Mouse (Mus musculus) kidney, postnatal 0 days (tissue): ENCODE measurements around the gene Ostm1. TPM values are rescaled to one million over a fixed set of nuclear protein-coding genes. Genes with fewer than 3 reads are reported as not detected.

ENCODE experiments used
- ATAC-seq: fragments of 200-750 bp; cut with Nextera tagmentation; replicated peaks from 2 replicates; pipeline ENCODE4 v1.8.0; 2017; ENCODE audit warnings: low read depth, moderate number of reproducible peaks, moderate TSS enrichment, moderate library complexity; ENCODE audit not compliant: low FRiP score
- DNase-seq: peaks from one replicate; pipeline ENCODE4 v3.0.0-alpha.2; 2016; ENCODE audit warnings: low spot score
- H3K27ac ChIP-seq: fragments of 300-500 bp; sonication (generic); 2 replicates; pipeline ENCODE4 v1.5.1; 2014; ENCODE audit warnings: mild to moderate bottlenecking
- H3K27me3 ChIP-seq: fragments of 300-500 bp; sonication (generic); 2 replicates; pipeline ENCODE4 v1.6.1; 2014; ENCODE audit warnings: low read length, mixed read lengths; ENCODE audit not compliant: insufficient read depth
- H3K36me3 ChIP-seq: fragments of 300-500 bp; sonication (generic); 2 replicates; pipeline ENCODE4 v1.6.1; 2014; ENCODE audit warnings: low read length, mixed read lengths; ENCODE audit not compliant: insufficient read depth
- H3K4me1 ChIP-seq: fragments of 300-500 bp; sonication (generic); replicated peaks from 2 replicates; pipeline ENCODE4 v1.6.1; 2014; ENCODE audit warnings: antibody characterized with exemption, low read length, mixed read lengths; ENCODE audit not compliant: insufficient read depth
- H3K4me2 ChIP-seq: fragments of 300-500 bp; sonication (generic); 2 replicates; pipeline ENCODE4 v1.6.1; 2014; ENCODE audit warnings: mild to moderate bottlenecking, low read length, moderate library complexity, mixed read lengths
- H3K4me3 ChIP-seq: fragments of 300-500 bp; sonication (generic); replicated peaks from 2 replicates; pipeline ENCODE4 v1.5.1; 2014; ENCODE audit warnings: low read depth, low read length
- H3K9ac ChIP-seq: fragments of 300-500 bp; sonication (generic); 2 replicates; pipeline ENCODE4 v1.6.1; 2014; ENCODE audit warnings: low read depth, low read length
- H3K9me3 ChIP-seq: fragments of 300-500 bp; sonication (generic); replicated peaks from 2 replicates; pipeline ENCODE4 v1.6.1; 2016; ENCODE audit warnings: low read length, inconsistent platforms, mixed read lengths
- CTCF ChIP-seq: IDR thresholded peaks from 2 replicates; pipeline ENCODE4 v1.5.1; 2016; ENCODE audit warnings: antibody characterized with exemption, low read depth, mild to moderate bottlenecking, moderate library complexity
- WGBS: fragments of 180-500 bp; shearing (Covaris S2); extraction: QIAGEN DNeasy Blood & Tissue Kit; methylation state at CpG from one replicate; pipeline ENCODE4 v1.1.7; 2014; 5-methylcytosine and 5-hydroxymethylcytosine counted together
- polyA plus RNA-seq: library from polyadenylated mRNA; unstranded; fragments of >200 nt; fragmentation: Nextera tagmentation; extraction: Ambion mirVana; gene quantifications from 2 replicates; pipeline ENCODE4 v1.2.1, GENCODE M21; 2015

Ostm1 gene
- polyA plus RNA-seq, 1 experiment from 2014 or later: 26.6 TPM

- no peak overlapping the region for H3K4me2 ChIP-seq
- no peaks in the 10 kb centered on the region for H3K36me3 ChIP-seq
- ATAC-seq (no peak), DNase-seq (no peak)
- 77% methylated on average over 5 of the region's 5 CpGs for WGBS
- H3K9me3 ChIP-seq: no peaks in the 10 kb centered on the region
- TF ChIP-seq CTCF: no peak
- H3K9ac ChIP-seq: no peak overlapping the region
- peaks cover 14% of the 10 kb centered on the region; the same call in 1 of the 2 replicates for H3K27me3 ChIP-seq
- H3K4me3 ChIP-seq: no peak overlapping the region
- H3K4me1 ChIP-seq: no peaks in the 10 kb centered on the region
- no peak overlapping the region for H3K27ac ChIP-seq
These were observed 23.9 kb upstream of the Ostm1 start for GRCm38 (mm10) chr10:42559581-42560200.

- Histone ChIP-seq H3K9ac (no peak overlapping the region), H3K9me3 (no peaks in the 10 kb centered on the region), H3K27me3 (peaks cover 25% of the 10 kb centered on the region), H3K36me3 (no peaks in the 10 kb centered on the region), H3K4me1 (no peaks in the 10 kb centered on the region), H3K4me3 (no peak overlapping the region), H3K27ac (no peak overlapping the region), H3K4me2 (no peak overlapping the region)
- peak; percentile 73 for DNase-seq
- ATAC-seq: peak; percentile 73
- WGBS: 2% methylated on average over 12 of the region's 12 CpGs
- TF ChIP-seq CTCF: no peak
These were observed 21.4 kb upstream of the Ostm1 start for GRCm38 (mm10) chr10:42562272-42562671.

GRCm38 (mm10) chr10:42572567-42572966, 11.1 kb upstream of the Ostm1 start:
- DNase-seq (no peak), ATAC-seq (no peak)
- H3K4me2 ChIP-seq: no peak overlapping the region
- peaks cover 85% of the 10 kb centered on the region for H3K27me3 ChIP-seq
- H3K27ac ChIP-seq: no peak overlapping the region
- no peaks in the 10 kb centered on the region for H3K36me3 ChIP-seq
- TF ChIP-seq CTCF: no peak
- no peak overlapping the region for H3K9ac ChIP-seq
- H3K9me3 ChIP-seq: no peaks in the 10 kb centered on the region
- no peak overlapping the region for H3K4me3 ChIP-seq
- 1% methylated on average over 20 of the region's 20 CpGs for WGBS
- no peaks in the 10 kb centered on the region for H3K4me1 ChIP-seq

GRCm38 (mm10) chr10:42572971-42573370, 10.7 kb upstream of the Ostm1 start:
- ATAC-seq: no peak
- H3K4me3 ChIP-seq: no peak overlapping the region
- no peak for DNase-seq
- no peaks in the 10 kb centered on the region for H3K4me1 ChIP-seq
- no peaks in the 10 kb centered on the region for H3K9me3 ChIP-seq
- no peaks in the 10 kb centered on the region for H3K36me3 ChIP-seq
- WGBS: under 1% methylated on average over 15 of the region's 15 CpGs
- H3K27ac ChIP-seq: no peak overlapping the region
- H3K27me3 ChIP-seq: peaks cover 87% of the 10 kb centered on the region
- TF ChIP-seq CTCF: no peak
- no peak overlapping the region for H3K9ac ChIP-seq
- no peak overlapping the region for H3K4me2 ChIP-seq

- TF ChIP-seq CTCF: no peak
- DNase-seq (peak; percentile 55), ATAC-seq (no peak)
- Histone ChIP-seq H3K36me3 (no peaks in the 10 kb centered on the region), H3K27ac (no peak overlapping the region), H3K4me2 (no peak overlapping the region), H3K4me1 (0 out of 2 replicates have a peak, but pooled peaks cover 4% of the 10 kb centered on the region), H3K4me3 (no peak overlapping the region), H3K9ac (no peak overlapping the region), H3K27me3 (peaks cover 94% of the 10 kb centered on the region), H3K9me3 (no peaks in the 10 kb centered on the region)
- WGBS: 3% methylated on average over 10 of the region's 10 CpGs
These were observed 9.0 kb upstream of the Ostm1 start for GRCm38 (mm10) chr10:42574639-42575038.

GRCm38 (mm10) chr10:42577525-42578280, 5.9 kb upstream of the Ostm1 start:
- DNase-seq: no peak
- Histone ChIP-seq H3K9ac (no peak overlapping the region), H3K4me3 (no peak overlapping the region)

More at GRCm38 (mm10) chr10:42577525-42578280, 5.9 kb upstream of the Ostm1 start:
- H3K4me1 ChIP-seq: 0 out of 2 replicates have a peak, but pooled peaks cover 10% of the 10 kb centered on the region
- no peaks in the 10 kb centered on the region for H3K9me3 ChIP-seq
- no peak for ATAC-seq
- no peak for TF ChIP-seq CTCF
- H3K36me3 ChIP-seq: no peaks in the 10 kb centered on the region
- no peak overlapping the region for H3K4me2 ChIP-seq
- 3% methylated on average over 15 of the region's 15 CpGs for WGBS
- H3K27ac ChIP-seq: no peak overlapping the region
- H3K27me3 ChIP-seq: peaks cover 94% of the 10 kb centered on the region
